Mouse (Mus musculus) gastrocnemius, adult 2 months (tissue): ENCODE results near the gene H2-Eb1. TPM values are rescaled to one million over a fixed set of nuclear protein-coding genes. Genes with fewer than 3 reads are reported as not detected.
A peak's percentile ranks its signal among the peaks of the same experiment; 100 is the strongest.

Experiments
- DNase-seq: peaks from one replicate; pipeline ENCODE4 v3.0.0; 2022
- H3K27ac ChIP-seq: fragments of 200-600 bp; 2 replicates; pipeline ENCODE4 v1.8.1; 2022; ENCODE audit warnings: mild to moderate bottlenecking
- H3K4me3 ChIP-seq: fragments of 200-600 bp; 2 replicates; pipeline ENCODE4 v1.8.1; 2022; ENCODE audit warnings: mild to moderate bottlenecking, moderate library complexity
- CTCF ChIP-seq: fragments of 200-600 bp; IDR thresholded peaks from 2 replicates; pipeline ENCODE4 v1.8.1; 2022; ENCODE audit warnings: antibody characterized with exemption, mild to moderate bottlenecking, moderate library complexity
- intact Hi-C: fragments of 180-260 bp; cut with DNase I; formaldehyde crosslinking; loops from one replicate; pipeline ENCODE4 v1.15.1; 2025
- total RNA-seq, 2 experiments: library from RNA; stranded (reverse); gene quantifications; 2 replicates each; pipeline ENCODE4 v1.2.3; 2021

The H2-Eb1 gene
- total RNA-seq, 2 experiments from 2014 or later: 3.4 to 4.9 TPM

- Histone ChIP-seq H3K4me3 (no peak overlapping the region), H3K27ac (no peak overlapping the region)
- TF ChIP-seq CTCF: no peak
- intact Hi-C loops: no loop called here
- DNase-seq: no peak
Measured at GRCm38 (mm10) chr17:34295307-34295706, 10.4 kb upstream of the H2-Eb1 start.

GRCm38 (mm10) chr17:34295891-34296794 is 9.5 kb upstream of the H2-Eb1 start:
- H3K4me3 ChIP-seq: peak overlapping the region; percentile 50
- intact Hi-C loops: no loop called here

GRCm38 (mm10) chr17:34299356-34299755 is 6.3 kb upstream of the H2-Eb1 start:
- no peak for DNase-seq
- Histone ChIP-seq H3K27ac (no peak overlapping the region), H3K4me3 (no peak overlapping the region)
- no peak for TF ChIP-seq CTCF
- intact Hi-C loops: no loop called here

More at GRCm38 (mm10) chr17:34295891-34296794, 9.5 kb upstream of the H2-Eb1 start:
- H3K27ac ChIP-seq: no peak overlapping the region
- TF ChIP-seq CTCF: no peak
- DNase-seq: no peak

GRCm38 (mm10) chr17:34300071-34300470 is 5.6 kb upstream of the H2-Eb1 start:
- DNase-seq: no peak
- intact Hi-C loops: loop anchor here (10.0 kb wide), 1 partner anchor 125 kb away; no protein-coding TSS in a partner anchor
- TF ChIP-seq CTCF: no peak
- Histone ChIP-seq H3K27ac (no peak overlapping the region), H3K4me3 (no peak overlapping the region)

- intact Hi-C loops: loop anchor here (10.0 kb wide), 1 partner anchor 126 kb away; no protein-coding TSS in a partner anchor
- Histone ChIP-seq H3K4me3 (no peak overlapping the region), H3K27ac (no peak overlapping the region)
- no peak for TF ChIP-seq CTCF
- no peak for DNase-seq
Measured at GRCm38 (mm10) chr17:34300691-34301566, 4.7 kb upstream of the H2-Eb1 start.

DNA sequence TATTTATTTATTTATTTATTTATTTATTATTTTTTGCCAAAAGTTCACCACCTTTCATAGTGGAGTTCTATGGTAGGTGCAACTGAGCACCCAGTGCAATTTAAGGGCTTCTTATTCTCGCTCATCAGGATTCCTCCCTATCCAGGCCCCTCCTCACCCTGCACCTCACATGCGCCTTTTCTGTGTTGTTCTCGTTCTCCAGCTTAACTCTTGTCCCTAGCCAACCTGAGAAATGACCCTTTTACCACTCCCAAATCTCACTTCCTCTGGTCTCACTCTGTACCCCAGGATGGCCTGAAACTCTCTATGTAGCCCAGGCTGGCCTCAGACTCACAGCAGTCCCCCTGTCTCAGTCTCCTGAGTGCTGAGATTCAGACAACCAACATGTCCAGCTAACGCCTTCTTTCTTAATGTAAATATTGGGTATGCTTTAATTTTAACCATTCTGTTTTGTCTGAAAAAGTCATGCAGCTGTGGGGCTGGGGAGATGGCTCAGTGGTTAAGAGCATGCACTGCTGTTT is 3.9 kb upstream of the H2-Eb1 start:
- no peak for DNase-seq
- no peak overlapping the region for H3K4me3 ChIP-seq
- intact Hi-C loops: loop anchor here (10.0 kb wide), 1 partner anchor 127 kb away; no protein-coding TSS in a partner anchor
- TF ChIP-seq CTCF: no peak
- H3K27ac ChIP-seq: no peak overlapping the region

- TF ChIP-seq CTCF: no peak
- Histone ChIP-seq H3K4me3 (no peak overlapping the region), H3K27ac (no peak overlapping the region)
- intact Hi-C loops: loop anchor here (10.0 kb wide), 1 partner anchor 129 kb away; no protein-coding TSS in a partner anchor
- no peak for DNase-seq
Measured at GRCm38 (mm10) chr17:34303789-34304188, 1.9 kb upstream of the H2-Eb1 start.

GRCm38 (mm10) chr17:34304751-34305150 is 916 bp upstream of the H2-Eb1 start:
- TF ChIP-seq CTCF: no peak
- no peak overlapping the region for H3K4me3 ChIP-seq
- no peak for DNase-seq
- H3K27ac ChIP-seq: no peak overlapping the region
- intact Hi-C loops: loop anchor here (10.0 kb wide), 1 partner anchor 130 kb away; no protein-coding TSS in a partner anchor

GRCm38 (mm10) chr17:34306407-34306806 is 740 bp downstream of the H2-Eb1 start:
- intact Hi-C loops: loop anchor here (10.0 kb wide), 1 partner anchor 132 kb away; no protein-coding TSS in a partner anchor
- Histone ChIP-seq H3K4me3 (no peak overlapping the region), H3K27ac (no peak overlapping the region)
- no peak for DNase-seq
- TF ChIP-seq CTCF: no peak

GRCm38 (mm10) chr17:34307216-34307615 is 1.5 kb downstream of the H2-Eb1 start:
- intact Hi-C loops: loop anchor here (10.0 kb wide), 1 partner anchor 132 kb away; no protein-coding TSS in a partner anchor
- H3K27ac ChIP-seq: no peak overlapping the region
- no peak overlapping the region for H3K4me3 ChIP-seq
- no peak for DNase-seq
- TF ChIP-seq CTCF: no peak

GRCm38 (mm10) chr17:34308161-34308560 is 2.5 kb downstream of the H2-Eb1 start:
- intact Hi-C loops: loop anchor here (10.0 kb wide), 1 partner anchor 133 kb away; no protein-coding TSS in a partner anchor
- DNase-seq: no peak
- Histone ChIP-seq H3K27ac (no peak overlapping the region), H3K4me3 (no peak overlapping the region)
- TF ChIP-seq CTCF: no peak

GRCm38 (mm10) chr17:34309225-34309624 is 3.6 kb downstream of the H2-Eb1 start:
- peak overlapping the region; percentile 75 for H3K4me3 ChIP-seq
- TF ChIP-seq CTCF: no peak
- peak overlapping the region; percentile 68 for H3K27ac ChIP-seq
- no peak for DNase-seq
- intact Hi-C loops: loop anchor here (10.0 kb wide), 1 partner anchor 134 kb away; no protein-coding TSS in a partner anchor
